Mouse (Mus musculus) testis, adult 2 months (tissue): Measurements from ENCODE around the gene Itga11.
"Not testable (repeated sequence)": the region's sequence is repeated elsewhere in the genome, so short reads cannot be mapped to it uniquely, and the experiment has no call there.

Experiments used
- CTCF ChIP-seq: fragments of 200-500 bp; IDR thresholded peaks from 2 replicates; pipeline ENCODE4 v1.5.1; 2012; ENCODE audit warnings: low read depth, mild to moderate bottlenecking, inconsistent platforms, low read length, moderate library complexity; ENCODE audit not compliant: control insufficient read depth, insufficient read depth, insufficient replicate concordance
- POLR2A ChIP-seq: fragments of 200-500 bp; IDR thresholded peaks from 2 replicates; pipeline ENCODE4 v1.6.1; 2012; ENCODE audit warnings: low read depth, mild to moderate bottlenecking, inconsistent platforms, low read length, moderate library complexity; ENCODE audit not compliant: control insufficient read depth

GRCm38 (mm10) chr9:62799218-62799617 lies 121.6 kb downstream of the Itga11 start:
- TF ChIP-seq CTCF, POLR2A: not testable (repeated sequence)
